Mouse (Mus musculus): Measurements from ENCODE around the gene Pcsk2.

Pcsk2 gene

DNA sequence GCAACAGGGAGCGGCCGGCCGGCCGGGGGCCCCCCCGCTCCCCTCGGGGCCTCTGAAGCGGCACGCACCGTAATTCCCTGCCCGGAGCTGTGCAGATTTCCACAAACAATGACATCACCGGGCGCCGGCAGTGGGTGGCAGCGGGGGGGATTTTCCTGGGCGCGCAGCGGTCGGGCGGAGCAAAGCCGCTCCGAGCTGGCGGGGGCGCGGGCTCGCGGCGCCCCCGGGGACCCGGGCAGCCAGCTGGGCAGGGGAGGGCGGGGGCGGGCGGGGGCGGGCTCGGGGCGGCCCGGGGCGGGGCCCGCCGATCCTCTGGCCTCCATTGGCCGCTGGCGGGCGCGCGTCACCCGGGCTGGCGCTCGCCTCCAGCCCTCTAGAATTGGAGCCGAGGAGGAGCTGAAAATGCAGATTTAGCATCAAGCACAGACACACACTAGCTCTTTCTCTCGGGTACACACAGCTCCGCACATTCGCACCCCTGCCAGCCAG lies at the start of gene Pcsk2:
Pcsk2 (plus strand) TSS at position 399 of the 489 bp plus-strand sequence.
- DNase-seq (ENCODE audit: low spot score in 2 of 2): peak; percentile 5 to 9

GRCm38 (mm10) chr2:143500845-143501244 lies 45.1 kb upstream of the Pcsk2 start:
- no peak for DNase-seq (ENCODE audit: low spot score in 2 of 2)

GRCm38 (mm10) chr2:143501760-143502159 lies 44.2 kb upstream of the Pcsk2 start:
- no peak for DNase-seq (ENCODE audit: low spot score in 2 of 2)

- no peak for DNase-seq (ENCODE audit: low spot score in 2 of 2)
Measured at GRCm38 (mm10) chr2:143502203-143502602, 43.8 kb upstream of the Pcsk2 start.

DNA sequence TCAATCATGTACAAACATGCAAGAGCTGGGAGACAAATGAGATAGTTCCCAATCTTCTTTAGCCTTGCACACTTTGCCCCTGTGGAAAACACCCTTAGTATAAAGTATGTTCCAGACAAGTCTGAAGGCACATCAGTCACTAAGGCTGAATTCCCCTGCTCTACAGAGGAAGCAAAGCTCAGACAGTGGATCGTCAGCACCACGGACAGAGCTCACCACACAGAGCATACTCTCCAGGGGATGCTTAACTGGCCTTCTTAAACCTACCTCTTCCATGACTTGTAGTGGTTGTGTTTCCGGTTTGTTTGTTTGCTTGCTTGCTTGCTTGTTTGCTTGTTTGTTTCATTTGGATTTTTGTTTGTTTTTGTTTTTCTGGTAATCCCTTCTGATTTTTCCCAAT lies 9.5 kb upstream of the Pcsk2 start:
- no peak for DNase-seq (ENCODE audit: low spot score in 2 of 2)

DNA sequence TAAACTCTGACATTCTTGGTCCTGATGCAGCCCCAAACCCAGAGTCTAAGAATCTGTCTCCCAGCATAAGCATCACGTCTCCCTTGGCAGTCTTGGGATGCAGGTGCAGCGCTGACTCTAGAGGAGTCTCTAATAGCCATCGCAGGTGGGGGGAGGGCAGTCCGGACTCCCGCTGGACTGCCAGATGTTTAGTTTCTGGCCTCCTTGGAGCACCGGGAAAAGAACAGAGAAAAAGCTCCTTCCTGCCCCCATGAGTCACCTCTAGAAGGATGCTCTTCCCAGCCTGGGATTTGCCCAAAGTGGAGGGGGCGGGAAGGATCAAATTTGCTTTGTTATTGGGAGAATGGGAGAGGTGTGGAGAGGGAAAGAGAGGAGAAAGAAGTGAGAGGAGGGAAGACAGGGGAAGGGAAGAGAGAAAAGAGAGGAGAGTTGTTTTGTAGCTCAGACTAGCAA lies 631 bp upstream of the Pcsk2 start:
- DNase-seq (ENCODE audit: low spot score in 2 of 2): no peak

GRCm38 (mm10) chr2:143546412-143547211 lies 656 bp downstream of the Pcsk2 start:
- DNase-seq (ENCODE audit: low spot score in 2 of 2): no peak

DNA sequence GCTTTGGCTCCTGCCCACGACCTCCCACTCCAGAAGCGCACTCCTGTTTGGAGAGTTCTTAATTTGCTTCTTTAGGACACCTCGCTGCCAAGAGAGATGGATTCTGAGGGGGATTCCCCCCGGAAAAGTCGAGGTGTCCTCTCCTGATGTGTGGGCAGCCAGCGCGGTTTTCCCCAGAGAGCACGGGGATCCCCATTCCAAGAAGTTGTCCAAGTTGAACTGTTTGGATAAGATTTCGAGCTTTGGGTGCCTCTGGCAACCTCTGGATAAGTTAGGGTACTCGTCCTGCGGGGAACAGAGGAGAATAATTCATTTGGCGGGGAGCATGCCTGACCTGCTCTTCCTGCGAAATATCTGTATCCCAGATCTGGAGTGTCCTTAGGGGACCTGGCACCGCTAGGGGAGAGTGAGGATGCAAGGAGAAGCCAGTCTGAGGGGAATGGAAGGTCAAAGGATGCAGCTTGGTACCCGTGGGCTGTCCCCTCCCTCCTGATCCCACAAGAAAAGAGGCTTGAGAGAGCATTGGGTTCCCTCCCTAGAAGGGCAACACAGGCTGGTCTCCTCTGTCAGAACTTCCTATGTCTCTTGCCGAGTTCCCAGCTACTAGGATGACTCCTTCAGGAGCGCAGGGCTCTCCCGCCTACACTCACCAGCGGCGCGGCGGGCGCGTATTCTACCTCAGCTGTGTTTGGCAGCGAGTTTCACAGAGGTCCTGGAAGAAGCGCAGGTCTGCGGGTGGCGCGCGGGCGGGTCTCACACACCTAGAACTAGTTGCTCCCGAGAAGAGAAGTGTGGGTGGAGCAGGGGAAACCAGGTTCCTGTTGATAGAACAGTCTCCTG lies 1.5 kb downstream of the Pcsk2 start:
- no peak for DNase-seq (ENCODE audit: low spot score in 2 of 2)

- DNase-seq (ENCODE audit: low spot score in 2 of 2): no peak
Measured at GRCm38 (mm10) chr2:143560384-143560783, 14.4 kb downstream of the Pcsk2 start.

DNA sequence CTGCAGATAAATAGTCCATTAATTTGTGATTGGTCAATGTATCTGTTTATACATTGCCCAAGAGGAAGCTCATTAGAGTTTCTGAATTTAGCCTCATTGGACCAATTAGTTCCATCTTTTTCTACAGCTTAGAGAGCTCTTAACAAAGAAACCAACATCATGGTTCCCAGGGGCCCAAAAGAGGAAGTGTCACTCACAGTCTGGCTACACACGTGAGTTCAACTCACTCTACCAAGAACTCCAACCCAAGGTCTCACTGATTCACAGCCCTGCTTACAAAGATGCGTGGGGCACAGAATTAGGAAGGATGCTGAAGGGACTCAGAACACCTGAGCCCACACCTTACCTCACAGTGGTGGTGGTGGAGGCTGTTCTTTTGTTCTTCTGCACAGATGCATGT lies 19.1 kb downstream of the Pcsk2 start:
- no peak for DNase-seq (ENCODE audit: low spot score in 2 of 2)

GRCm38 (mm10) chr2:143565961-143566360 lies 20.0 kb downstream of the Pcsk2 start:
- no peak for DNase-seq (ENCODE audit: low spot score in 2 of 2)

DNA sequence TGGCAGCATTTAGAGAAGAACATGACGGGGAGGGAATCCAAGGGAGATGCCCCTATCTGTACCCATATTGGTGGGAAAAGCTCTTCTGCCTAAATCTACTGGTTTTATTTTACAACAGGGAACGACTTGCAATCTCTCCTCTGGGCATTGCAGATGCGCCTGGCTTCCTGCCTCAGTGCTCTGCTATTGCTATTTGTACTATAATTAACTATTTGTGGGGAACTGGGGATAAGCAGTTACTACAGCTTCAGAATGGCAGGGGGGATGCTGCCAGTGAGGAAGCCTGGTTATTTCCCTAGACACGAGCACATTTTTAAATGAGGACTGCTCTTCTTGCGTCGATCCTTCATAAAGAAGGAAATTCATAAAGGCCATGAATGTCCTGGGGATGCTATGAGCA lies 39.4 kb downstream of the Pcsk2 start:
- DNase-seq (ENCODE audit: low spot score in 2 of 2): no peak

DNA sequence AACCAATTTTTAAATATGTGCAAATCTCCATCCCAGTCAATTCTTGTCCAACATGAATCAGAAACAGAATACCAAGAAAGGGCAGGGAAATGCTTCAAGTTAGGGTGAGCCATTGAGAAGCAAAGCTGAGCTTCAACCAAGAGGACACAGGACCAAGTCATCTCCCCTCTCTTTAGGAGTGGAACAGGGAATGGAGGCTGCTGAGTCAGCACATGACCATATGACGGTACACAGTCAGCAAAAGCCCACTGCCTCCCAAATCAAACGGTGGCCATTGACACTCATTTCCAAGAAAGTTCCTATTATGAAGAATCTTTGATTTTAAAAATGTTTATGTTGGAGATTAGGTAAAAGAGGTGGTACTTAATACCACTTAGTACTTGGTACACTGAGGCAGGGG lies 44.4 kb downstream of the Pcsk2 start:
- DNase-seq (ENCODE audit: low spot score in 2 of 2): no peak

DNA sequence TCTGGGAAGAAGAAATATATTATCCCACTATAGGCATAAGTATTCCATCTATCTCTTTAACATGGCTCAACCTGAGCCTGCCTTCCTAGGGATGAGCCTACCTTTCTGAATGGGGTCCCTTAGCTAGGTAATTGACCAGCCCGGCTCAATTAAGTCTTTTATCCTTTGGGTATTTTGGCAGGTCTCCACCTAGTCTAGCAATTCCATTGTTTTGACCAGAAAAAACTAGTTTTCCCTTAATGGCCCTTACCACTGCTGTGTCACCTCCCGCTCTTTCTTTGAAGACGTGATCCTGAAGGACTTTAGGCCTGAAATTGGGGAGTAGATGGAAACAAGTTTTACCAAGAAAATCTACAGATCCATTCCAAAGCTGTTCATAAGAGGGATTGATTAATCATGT lies 57.1 kb downstream of the Pcsk2 start:
- no peak for DNase-seq (ENCODE audit: low spot score in 2 of 2)

GRCm38 (mm10) chr2:143603871-143604512 lies 58.0 kb downstream of the Pcsk2 start:
- DNase-seq (ENCODE audit: low spot score in 2 of 2): no peak

- no peak for DNase-seq (ENCODE audit: low spot score in 2 of 2)
Measured at GRCm38 (mm10) chr2:143610355-143611331, 64.7 kb downstream of the Pcsk2 start.

DNA sequence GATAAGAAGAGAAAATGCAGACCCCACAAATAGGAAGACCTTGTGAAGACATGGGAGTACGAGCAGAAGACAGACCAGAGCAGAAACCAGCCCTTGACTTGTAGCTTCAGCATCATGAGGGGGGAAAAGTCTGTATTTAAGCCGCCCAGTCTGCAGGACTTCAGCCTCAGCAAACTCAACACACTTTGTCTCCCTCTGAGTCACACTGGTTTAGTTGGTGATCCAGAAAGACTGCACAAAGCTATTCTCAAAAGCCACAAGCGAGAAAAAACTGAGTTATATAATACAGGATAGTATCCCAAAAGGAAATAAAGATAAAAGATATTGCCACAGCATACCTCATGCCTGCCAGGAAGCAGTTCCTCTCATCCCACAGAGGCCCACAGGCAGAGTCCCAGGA lies 67.5 kb downstream of the Pcsk2 start:
- DNase-seq (ENCODE audit: low spot score in 2 of 2): no peak

GRCm38 (mm10) chr2:143614775-143615174 lies 68.8 kb downstream of the Pcsk2 start:
- DNase-seq (ENCODE audit: low spot score in 2 of 2): no peak

GRCm38 (mm10) chr2:143620916-143621315 lies 75.0 kb downstream of the Pcsk2 start:
- no peak for DNase-seq (ENCODE audit: low spot score in 2 of 2)

DNA sequence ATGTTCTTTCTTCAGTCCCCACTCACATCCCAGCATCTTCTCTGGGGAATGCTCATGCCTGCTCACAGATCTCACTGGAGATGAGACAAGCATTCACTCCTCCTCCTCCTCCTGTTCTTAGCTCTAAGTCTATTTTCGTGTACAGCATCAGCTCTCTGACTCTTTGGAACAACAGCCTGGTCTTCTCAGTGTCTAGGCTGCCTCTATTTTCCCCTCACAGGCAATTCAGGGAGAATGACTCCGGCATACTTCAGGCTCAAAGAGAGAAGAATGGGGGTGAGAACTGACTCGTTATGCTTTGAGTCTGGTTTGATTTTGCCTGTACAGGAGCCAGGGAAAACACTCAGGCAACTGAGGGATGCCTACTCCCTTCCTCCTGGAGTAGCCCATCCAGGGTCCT lies 78.0 kb downstream of the Pcsk2 start:
- DNase-seq (ENCODE audit: low spot score in 2 of 2): no peak

DNA sequence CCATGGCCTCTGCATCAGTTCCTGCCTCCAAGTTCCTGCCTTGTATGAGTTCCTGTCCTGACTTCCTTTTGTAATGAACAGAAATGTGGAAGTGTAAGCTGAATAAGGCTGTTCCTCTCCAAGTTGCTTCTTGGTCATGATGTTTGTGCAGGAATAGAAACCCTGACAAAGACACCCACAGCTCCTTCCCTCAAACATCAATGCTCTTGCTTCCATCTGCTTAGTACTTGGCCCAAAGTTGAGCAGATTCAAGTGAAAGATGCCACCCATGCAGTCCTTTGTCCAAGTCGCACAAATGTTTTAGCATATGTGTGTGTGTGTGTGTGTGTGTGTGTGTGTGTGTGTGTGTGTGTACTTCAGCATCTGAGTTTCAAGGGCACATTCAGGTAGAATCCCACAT lies 97.3 kb downstream of the Pcsk2 start:
- no peak for DNase-seq (ENCODE audit: low spot score in 2 of 2)

All from heart, adult 9 months (tissue).